Mouse (Mus musculus) intestine, embryonic 16.5 days (tissue): ENCODE measurements around the gene Nsd2. TPM values are rescaled to one million over a fixed set of nuclear protein-coding genes. Genes with fewer than 3 reads are reported as not detected.
A peak's percentile ranks its signal among the peaks of the same experiment; 100 is the strongest.

ENCODE experiments used
- ATAC-seq: fragments of 200-750 bp; cut with Nextera tagmentation; 2 replicates; pipeline ENCODE4 v1.8.0; 2017; ENCODE audit warnings: moderate TSS enrichment, moderate library complexity
- H3K27ac ChIP-seq: fragments of 300-500 bp; sonication (generic); 2 replicates; pipeline ENCODE4 v1.5.1; 2014; ENCODE audit warnings: mild to moderate bottlenecking, low read length
- H3K27me3 ChIP-seq: fragments of 300-500 bp; sonication (generic); replicated peaks from 2 replicates; pipeline ENCODE4 v1.6.1; 2014; ENCODE audit warnings: low read length, control low read depth, mixed read lengths; ENCODE audit not compliant: control insufficient read depth, insufficient read depth
- H3K36me3 ChIP-seq: fragments of 300-500 bp; sonication (generic); 2 replicates; pipeline ENCODE4 v1.6.1; 2014; ENCODE audit warnings: low read length, control low read depth; ENCODE audit not compliant: control insufficient read depth, insufficient read depth
- H3K4me1 ChIP-seq: fragments of 300-500 bp; sonication (generic); 2 replicates; pipeline ENCODE4 v1.6.1; 2014; ENCODE audit warnings: low read length, control low read depth, mixed read lengths; ENCODE audit not compliant: control insufficient read depth, insufficient read depth
- H3K4me2 ChIP-seq: fragments of 300-500 bp; sonication (generic); 2 replicates; pipeline ENCODE4 v1.6.1; 2014; ENCODE audit warnings: low read depth, low read length, control low read depth
- H3K4me3 ChIP-seq: fragments of 300-500 bp; sonication (generic); 2 replicates; pipeline ENCODE4 v1.5.1; 2014; ENCODE audit warnings: mild to moderate bottlenecking, low read length
- H3K9ac ChIP-seq: fragments of 300-500 bp; sonication (generic); 2 replicates; pipeline ENCODE4 v1.6.1; 2014; ENCODE audit warnings: low read depth, low read length
- H3K9me3 ChIP-seq: fragments of 300-500 bp; sonication (generic); 2 replicates; pipeline ENCODE4 v1.6.1; 2016; ENCODE audit warnings: low read length, control low read depth; ENCODE audit not compliant: control insufficient read depth
- WGBS: fragments of 180-500 bp; shearing (Covaris S2); extraction: QIAGEN DNeasy Blood & Tissue Kit; methylation state at CpG from one replicate; pipeline ENCODE4 v1.1.7; 2014; 5-methylcytosine and 5-hydroxymethylcytosine counted together
- polyA plus RNA-seq: library from polyadenylated mRNA; unstranded; fragments of >200 nt; fragmentation: Nextera tagmentation; extraction: Ambion mirVana; gene quantifications from 2 replicates; pipeline ENCODE4 v1.2.1, GENCODE M21; 2015

Gene Nsd2
- polyA plus RNA-seq: 20.5 and 22.5 TPM in 2 replicates

DNA sequence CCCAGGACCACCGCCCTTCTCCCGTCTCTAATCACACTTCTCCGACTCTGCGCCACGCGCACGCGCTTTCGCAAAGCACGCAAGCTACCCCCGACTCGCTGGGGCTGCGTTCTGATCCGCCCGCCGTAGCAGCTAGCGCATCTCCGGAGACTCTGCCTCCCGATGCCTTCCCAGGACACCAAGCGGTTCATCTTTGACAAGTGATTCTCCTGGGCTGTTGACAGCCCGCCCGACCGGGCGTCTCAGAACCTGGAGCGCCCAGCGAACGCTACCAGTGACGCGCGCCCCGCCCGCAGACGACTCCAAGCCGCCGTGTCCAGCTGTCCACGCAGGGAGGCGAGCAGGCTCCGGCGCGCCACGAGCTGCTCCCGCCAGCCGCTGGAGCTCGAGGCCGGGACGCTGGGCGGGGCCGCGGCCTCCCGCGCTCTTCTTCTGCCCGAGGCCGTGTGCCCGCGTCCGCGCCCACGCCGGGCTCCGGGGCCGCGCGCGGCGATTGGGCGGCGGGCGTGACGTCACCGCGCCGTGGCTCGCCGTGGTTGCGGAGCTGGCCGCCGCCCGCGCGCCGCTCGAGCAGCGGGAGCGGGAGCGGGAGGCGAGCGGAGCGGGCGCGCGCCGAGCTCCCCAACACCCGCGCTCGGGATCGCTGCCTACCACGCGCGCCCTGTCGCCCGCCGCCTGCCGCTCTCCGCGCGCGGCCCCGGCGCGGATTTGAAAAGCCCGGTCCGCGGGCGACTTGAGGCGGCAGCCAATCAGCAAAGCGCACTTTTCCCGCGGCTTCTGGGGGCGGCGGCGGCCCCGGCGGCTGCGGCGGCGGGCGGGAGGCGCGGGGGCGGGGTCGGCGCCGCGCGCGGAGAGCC lies at the start of gene Nsd2:
Gene Nsd2 (plus strand): TSS at position 850 of the 857 bp plus-strand sequence.
- Histone ChIP-seq H3K27ac (peak within 1 kb of the TSS; percentile 97), H3K9me3 (no peaks in the 10 kb centered on the region), H3K9ac (peak within 1 kb of the TSS; percentile 98), H3K27me3 (no peaks in the 10 kb centered on the region), H3K36me3 (no peaks in the 10 kb centered on the region), H3K4me1 (peaks cover 24% of the 10 kb centered on the region), H3K4me2 (peak within 1 kb of the TSS; percentile 88), H3K4me3 (peak within 1 kb of the TSS; percentile 99)
- WGBS: under 1% methylated on average over 108 of the region's 136 CpGs
- ATAC-seq: peak; percentile 78

DNA sequence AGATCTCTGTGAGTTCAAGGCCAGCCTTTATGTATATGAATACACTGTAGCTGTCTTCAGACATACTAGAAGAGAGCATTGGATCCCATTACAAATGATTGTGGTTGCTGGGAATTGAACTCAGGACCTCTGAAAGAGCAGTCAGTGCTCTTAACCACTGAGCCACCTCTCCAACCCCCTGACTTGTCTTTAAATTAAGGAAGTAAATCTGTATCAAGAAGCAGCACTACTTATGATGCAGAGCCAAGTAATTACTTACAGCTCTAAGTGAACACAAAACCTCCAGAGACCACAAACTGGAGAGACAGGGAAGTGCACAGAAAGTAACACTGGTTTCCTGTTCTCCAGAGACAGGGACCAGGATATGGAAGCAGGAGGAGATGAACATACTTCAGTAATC lies 43.3 kb upstream of the Nsd2 start:
- no peaks in the 10 kb centered on the region for H3K27me3 ChIP-seq

DNA sequence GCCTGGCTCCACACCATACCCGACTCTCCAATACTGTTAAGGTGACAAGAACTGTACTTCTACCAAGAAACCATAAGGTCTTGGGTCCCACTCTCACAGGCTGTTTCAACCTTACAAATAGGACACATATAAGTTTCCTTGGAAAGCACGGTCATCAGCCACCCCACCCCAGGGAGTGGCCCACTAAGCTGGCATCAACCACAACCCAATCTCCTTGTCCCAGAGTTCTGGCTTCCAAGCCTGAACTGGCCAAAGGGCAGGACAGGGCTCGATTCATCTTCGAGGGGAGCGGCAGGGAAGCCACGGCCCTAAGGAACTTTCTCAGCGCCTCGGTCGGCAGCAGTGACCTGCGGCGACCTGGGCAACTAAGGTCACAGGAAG lies 38.6 kb upstream of the Nsd2 start:
- peak; percentile 33 for ATAC-seq

More for the DNA sequence above, 43.3 kb upstream of the Nsd2 start:
- Histone ChIP-seq H3K36me3 (peaks cover 6% of the 10 kb centered on the region; the same call in 1 of the 2 replicates), H3K9ac (no peak overlapping the region), H3K4me3 (no peak overlapping the region), H3K4me1 (peaks cover 8% of the 10 kb centered on the region; the same call in 1 of the 2 replicates), H3K9me3 (no peaks in the 10 kb centered on the region), H3K4me2 (no peak overlapping the region), H3K27ac (no peak overlapping the region)
- no peak for ATAC-seq

DNA sequence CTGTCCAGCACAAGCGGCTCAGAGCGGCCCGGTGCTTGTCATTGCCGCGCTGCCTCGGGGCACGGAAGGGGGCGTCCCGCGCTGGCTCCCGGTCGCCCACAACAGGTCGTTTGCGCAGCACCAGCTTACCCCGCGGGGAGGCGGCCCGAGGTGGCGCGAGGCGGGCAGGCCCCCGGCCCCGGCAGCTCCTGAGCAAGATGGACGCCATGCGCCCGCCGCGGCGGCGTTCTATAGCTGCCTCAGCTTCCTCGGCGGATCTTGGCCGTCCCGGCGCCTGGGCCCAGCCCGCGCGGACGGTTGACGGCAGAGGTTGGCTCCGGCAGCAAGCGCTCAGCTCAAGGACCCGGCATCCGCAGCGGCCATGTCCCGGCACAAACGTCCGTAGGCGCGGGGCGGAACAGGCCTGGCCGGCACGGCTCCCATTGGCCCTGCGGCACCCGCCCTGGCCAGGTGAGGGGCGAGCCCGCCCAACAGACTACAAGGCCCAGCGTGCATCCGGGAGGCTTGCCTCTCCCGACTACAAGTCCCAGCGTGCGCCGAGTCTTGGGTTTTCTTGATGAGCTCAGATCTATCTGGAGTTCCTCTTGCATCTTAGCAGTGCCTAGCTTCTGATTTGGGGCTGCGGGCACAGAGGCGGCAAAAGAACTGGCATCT lies 38.1 kb upstream of the Nsd2 start, which contains the start of gene Letm1:
Gene Letm1 (minus strand): TSS at position 473 of the 654 bp plus-strand sequence.
- under 1% methylated on average over 63 of the region's 65 CpGs for WGBS

More for the DNA sequence above, 38.6 kb upstream of the Nsd2 start:
- Histone ChIP-seq H3K4me3 (peak overlapping the region; percentile 99), H3K27ac (peak overlapping the region; percentile 58; the same call in 1 of the 2 replicates), H3K9me3 (no peaks in the 10 kb centered on the region), H3K36me3 (no peaks in the 10 kb centered on the region), H3K9ac (peak overlapping the region; percentile 90), H3K4me2 (peak overlapping the region; percentile 62), H3K4me1 (peaks cover 12% of the 10 kb centered on the region; the same call in 1 of the 2 replicates), H3K27me3 (no peaks in the 10 kb centered on the region)
- WGBS: 3% methylated on average over 11 of the region's 11 CpGs

DNA sequence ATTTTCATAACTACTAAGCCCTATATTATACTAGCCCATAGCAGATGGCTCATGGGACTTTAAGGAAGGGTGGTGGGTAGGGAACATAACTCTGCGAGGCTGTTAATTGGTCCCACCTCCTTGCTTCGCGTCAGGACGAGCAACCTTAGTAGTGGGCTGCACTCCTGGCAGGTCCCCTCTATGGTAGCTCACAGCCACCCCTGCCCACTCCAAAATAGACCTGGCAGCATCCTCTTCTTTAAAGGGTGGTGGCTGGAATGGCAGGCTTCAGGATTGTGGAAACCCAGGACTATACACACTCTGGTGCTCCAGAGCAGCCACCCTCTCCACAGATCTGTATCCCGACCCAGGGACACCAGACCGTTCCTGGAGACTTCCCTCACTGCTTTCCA lies 37.5 kb upstream of the Nsd2 start:
- peak; percentile 66 for ATAC-seq
- Histone ChIP-seq H3K4me1 (peaks cover 12% of the 10 kb centered on the region; the same call in 1 of the 2 replicates), H3K4me2 (peak overlapping the region; percentile 62), H3K36me3 (no peaks in the 10 kb centered on the region), H3K27ac (no peak overlapping the region), H3K9ac (peak overlapping the region; percentile 90), H3K27me3 (no peaks in the 10 kb centered on the region), H3K9me3 (no peaks in the 10 kb centered on the region), H3K4me3 (peak overlapping the region; percentile 99)
- 8% methylated on average over 6 of the region's 6 CpGs for WGBS

More for the DNA sequence above, 38.1 kb upstream of the Nsd2 start, which contains the start of gene Letm1:
- H3K27ac ChIP-seq: peak within 1 kb of the TSS; percentile 58; the same call in 1 of the 2 replicates
- peak within 1 kb of the TSS; percentile 90 for H3K9ac ChIP-seq
- H3K9me3 ChIP-seq: no peaks in the 10 kb centered on the region
- no peaks in the 10 kb centered on the region for H3K27me3 ChIP-seq
- peaks cover 12% of the 10 kb centered on the region; the same call in 1 of the 2 replicates for H3K4me1 ChIP-seq
- ATAC-seq: peak; percentile 100
- H3K4me3 ChIP-seq: peak within 1 kb of the TSS; percentile 99
- H3K4me2 ChIP-seq: peak within 1 kb of the TSS; percentile 62
- H3K36me3 ChIP-seq: no peaks in the 10 kb centered on the region

DNA sequence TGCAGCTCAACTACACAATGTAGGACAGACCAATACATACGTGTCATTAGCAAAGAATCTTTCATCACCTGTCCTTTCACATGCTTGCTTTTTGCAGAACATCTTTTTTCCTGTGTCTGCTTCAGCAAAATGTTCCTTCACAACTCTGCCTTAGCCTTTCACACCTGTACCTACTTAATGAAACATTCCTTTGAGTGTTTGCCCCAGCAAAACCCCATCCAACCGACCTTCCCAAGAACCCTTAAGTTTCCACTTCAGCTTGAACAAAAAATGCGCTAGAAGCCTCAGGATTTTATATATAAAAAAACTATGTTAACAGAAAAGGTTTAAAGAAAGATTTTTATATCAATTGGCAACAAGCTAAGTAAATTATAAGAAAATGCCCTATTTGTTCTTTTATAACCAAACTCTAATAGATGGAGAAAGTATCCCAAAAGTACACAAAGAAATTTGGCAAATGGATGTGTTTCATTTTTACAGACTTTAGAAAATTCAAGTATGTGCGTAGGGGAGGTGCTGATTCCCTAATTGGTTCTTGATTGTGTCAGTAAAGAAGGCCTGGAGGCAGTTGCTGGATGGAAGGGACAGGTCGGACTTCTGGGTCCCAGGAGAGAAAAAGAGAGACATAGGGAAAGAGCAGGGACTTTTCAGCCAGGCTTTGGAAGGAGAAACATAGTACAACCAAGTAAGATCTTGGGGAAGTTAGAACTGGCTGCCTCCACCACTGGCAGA lies 28.4 kb upstream of the Nsd2 start:
- Histone ChIP-seq H3K4me2 (no peak overlapping the region), H3K4me3 (no peak overlapping the region), H3K9ac (no peak overlapping the region), H3K4me1 (no peaks in the 10 kb centered on the region), H3K27me3 (no peaks in the 10 kb centered on the region), H3K27ac (no peak overlapping the region), H3K36me3 (no peaks in the 10 kb centered on the region), H3K9me3 (no peaks in the 10 kb centered on the region)
- 77% methylated on average over 5 of the region's 5 CpGs for WGBS
- no peak for ATAC-seq

DNA sequence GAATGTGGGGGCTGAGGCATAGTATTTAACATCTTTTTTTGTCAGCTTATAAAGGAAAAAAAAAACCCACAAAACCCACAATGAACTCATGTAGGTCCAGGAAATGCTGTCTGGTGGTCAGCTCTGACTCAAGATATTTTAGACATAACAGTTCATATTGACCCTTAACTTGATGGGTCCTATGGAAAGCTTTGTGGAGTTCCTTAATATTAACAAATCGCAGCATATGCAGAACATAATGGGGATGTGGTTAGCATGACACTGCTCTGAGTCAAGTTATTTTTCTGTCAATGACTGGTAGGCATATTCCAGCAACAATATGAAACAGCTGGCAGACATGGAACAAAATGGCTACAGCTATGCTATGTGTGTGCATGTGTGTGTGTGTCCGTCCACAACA lies 17.2 kb upstream of the Nsd2 start:
- no peak overlapping the region for H3K4me2 ChIP-seq
- H3K4me1 ChIP-seq: no peaks in the 10 kb centered on the region
- H3K9ac ChIP-seq: no peak overlapping the region
- no peak for ATAC-seq
- peaks cover 6% of the 10 kb centered on the region for H3K9me3 ChIP-seq
- no peaks in the 10 kb centered on the region for H3K27me3 ChIP-seq
- H3K27ac ChIP-seq: no peak overlapping the region
- no peak overlapping the region for H3K4me3 ChIP-seq
- H3K36me3 ChIP-seq: no peaks in the 10 kb centered on the region
- 82% methylated on average over 2 of the region's 2 CpGs for WGBS

DNA sequence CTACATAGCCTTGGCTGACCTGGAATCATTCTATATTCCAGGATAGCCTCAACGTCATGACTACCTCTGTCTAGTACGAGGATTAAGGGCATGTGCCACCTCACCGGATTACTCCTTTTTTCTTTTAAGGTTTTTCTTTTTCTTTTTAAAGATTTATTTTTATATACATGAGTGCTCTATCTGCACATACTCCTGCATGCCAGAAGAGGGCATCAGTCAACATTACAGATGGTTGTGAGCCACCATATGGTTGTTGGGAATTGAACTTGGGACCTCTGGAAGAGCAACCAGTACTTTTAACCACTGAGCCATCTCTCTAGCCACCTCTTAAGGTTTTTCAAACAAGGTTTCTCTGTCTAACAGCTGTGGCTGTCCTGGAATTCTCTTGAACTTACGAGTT lies 9.0 kb upstream of the Nsd2 start:
- no peak overlapping the region for H3K4me3 ChIP-seq
- H3K9me3 ChIP-seq: no peaks in the 10 kb centered on the region
- 84% methylated on average over 4 of the region's 4 CpGs for WGBS
- no peak overlapping the region for H3K9ac ChIP-seq
- no peak overlapping the region for H3K27ac ChIP-seq
- H3K4me1 ChIP-seq: no peaks in the 10 kb centered on the region
- ATAC-seq: no peak
- no peaks in the 10 kb centered on the region for H3K27me3 ChIP-seq
- H3K4me2 ChIP-seq: no peak overlapping the region
- H3K36me3 ChIP-seq: no peaks in the 10 kb centered on the region
